Mouse (Mus musculus): Measurements from ENCODE around the gene Duox1.

DNA sequence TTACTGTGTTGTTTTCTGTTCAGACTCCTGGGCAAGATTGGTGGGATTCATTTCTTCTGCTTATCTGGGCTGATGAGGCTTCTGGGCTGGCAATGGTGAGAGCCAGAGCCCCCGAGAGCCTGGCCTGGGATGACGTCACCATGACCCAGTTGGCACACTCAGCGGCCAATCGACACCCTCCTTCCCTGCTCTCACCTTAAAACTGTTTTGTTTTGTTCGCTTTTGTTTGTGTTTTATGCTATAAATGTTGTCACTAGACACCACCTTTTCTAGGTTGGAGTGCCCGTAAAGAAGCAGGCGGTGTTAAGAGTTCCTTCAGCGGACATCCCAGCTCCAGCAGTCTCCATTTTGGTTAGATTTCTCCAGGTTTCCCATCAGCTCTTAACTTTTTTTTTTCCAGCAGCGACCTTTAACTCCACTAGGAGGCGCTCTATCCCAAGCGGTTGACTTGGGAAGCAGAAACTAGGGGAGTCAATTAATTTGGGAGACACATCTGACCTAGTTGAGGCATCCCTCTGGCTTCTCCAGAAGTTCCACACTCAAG is 65.4 kb downstream of the Duox1 start:
- TF ChIP-seq CTCF (IDR thresholded peaks at IDR 0.05; ENCODE audit: low read depth, low read length) (peak; percentile 36; the same call in 1 of the 2 replicates), POLR2A (IDR thresholded peaks at IDR 0.05; ENCODE audit: borderline replicate concordance, low read depth, low read length) (no peak)
